Mouse (Mus musculus): ENCODE results near the gene Cwf19l1.
A peak's percentile ranks its signal among the peaks of the same experiment; 100 is the strongest.
"Not testable (repeated sequence)": the region's sequence is repeated elsewhere in the genome, so short reads cannot be mapped to it uniquely, and the experiment has no call there.

Cwf19l1 gene

DNA sequence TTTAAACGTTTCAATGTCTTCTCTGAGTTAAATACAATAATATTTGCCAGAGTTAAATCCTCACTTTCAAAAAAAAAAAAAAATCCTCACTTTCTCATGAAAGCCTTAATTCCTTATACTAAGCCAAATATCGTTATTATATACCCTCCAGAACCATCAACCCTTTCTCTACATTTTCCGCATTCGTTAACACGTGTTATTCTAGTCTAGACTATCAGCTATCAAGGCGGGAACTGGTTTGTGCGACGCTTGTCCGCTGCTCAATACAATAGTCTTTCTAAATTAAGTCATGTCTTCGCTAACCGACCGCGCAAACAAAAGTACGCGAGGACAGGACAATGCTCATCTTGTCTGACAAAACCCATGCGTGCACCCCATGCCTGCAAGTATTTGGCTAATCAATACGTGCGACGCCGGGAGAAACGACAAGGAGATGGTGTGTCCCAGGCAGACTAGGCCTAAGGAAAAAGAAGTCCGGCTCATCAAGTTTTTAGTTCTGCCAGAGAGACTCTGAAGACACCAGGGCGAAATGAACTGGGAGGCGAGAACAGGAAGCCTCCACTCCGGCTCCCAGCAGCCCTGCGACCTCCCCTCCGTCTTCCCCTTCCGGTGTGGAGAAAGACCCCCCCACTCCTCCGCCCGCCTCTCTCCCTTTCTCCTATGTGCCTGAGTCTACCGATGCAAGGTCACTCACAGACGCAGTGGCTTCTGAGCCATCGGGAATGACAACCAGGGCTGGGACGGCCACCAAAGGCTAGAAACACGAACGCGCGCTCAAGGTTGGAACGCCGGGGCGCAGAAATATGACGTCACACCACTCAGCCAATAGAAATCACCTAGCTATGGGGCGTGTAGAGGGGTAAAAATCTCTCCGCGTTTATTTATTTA, at the start of gene Cwf19l1:
Gene Cwf19l1, minus strand, starts transcription at position 805 of the 888 bp plus-strand sequence.
- DNase-seq (ENCODE audit: low spot score in 2 of 2): peak; percentile 77 to 88

DNA sequence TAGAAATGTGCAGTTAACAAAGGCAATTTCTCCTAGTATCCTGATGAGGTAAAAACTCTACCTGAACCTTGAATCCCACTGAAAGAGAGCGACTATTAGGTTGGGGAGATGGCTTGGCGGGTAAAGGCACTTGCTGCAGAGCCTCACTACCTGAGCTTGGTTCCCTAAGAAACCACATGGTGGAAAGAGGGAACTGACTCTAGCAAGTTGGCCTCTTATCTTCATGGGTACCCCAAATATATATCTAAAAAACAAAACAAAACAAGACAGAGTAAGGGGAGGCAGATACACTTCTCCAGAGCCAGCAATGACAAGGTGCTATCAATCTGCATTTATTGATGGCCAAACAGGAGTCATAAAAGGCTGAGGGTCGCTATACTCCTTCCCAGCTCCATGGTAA, 48.3 kb upstream of the Cwf19l1 start:
- DNase-seq (ENCODE audit: low spot score in 2 of 2): peak in 1 of 2 experiments; percentile 30

DNA sequence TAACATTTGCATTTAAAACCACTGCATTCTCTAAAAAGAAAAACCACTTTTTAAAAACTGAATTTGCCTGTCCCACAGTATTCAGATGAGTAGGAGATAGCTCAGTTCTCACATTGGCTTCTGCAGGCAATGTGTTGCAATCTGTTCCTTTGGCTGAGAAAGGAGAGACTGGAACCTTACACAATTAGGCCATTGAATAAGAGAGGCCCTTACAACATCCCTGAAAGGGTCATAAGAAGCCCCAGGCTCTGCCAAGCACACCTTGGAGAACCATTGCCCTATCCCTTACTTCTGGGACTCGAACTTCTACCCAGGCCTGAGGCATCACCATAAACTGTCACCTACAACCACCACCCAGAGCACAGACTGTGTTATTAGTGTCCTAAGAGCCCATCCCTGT, 44.8 kb upstream of the Cwf19l1 start:
- DNase-seq (ENCODE audit: low spot score in 2 of 2): peak in 1 of 2 experiments; percentile 26

DNA sequence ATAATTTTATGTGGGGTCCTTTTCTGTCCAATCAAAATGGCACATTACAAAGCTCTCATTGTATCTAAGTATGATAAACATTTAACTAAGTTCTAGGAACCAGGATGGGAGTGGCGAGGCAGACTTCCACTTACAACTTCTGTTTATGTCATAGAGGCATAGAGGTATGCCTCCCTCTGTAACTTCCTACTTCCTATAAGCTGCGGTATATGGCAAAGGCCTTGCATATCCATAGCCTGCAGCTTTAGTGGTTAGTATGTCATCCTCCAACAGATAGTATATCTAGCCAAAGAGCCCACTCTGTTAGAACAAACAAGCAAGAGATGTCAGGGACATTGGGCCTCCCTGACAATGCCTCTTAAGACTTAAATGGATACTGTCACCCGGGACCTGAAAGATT, 41.1 kb upstream of the Cwf19l1 start:
- DNase-seq (ENCODE audit: low spot score in 2 of 2): peak in 1 of 2 experiments; percentile 1

DNA sequence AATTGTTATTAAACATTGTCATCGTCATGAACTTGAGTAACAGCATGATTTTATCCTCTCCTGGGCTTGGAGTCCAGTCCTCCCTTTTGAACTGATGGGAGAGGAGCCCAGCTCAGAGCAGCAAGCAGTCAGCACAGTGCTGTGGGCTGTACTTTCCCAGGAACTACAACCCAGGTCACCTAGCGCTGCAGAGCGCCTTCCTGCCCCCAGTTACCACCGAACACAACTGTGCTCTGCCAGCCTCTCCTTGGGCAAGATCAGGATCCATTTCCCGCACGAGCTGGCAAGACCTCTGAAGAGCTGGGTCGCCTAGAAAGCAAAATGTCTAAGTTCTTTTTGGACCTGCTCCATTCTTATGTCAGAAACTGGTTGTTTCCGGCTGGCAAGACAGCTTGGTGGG, 39.2 kb upstream of the Cwf19l1 start:
- DNase-seq (ENCODE audit: low spot score in 2 of 2): no peak

DNA sequence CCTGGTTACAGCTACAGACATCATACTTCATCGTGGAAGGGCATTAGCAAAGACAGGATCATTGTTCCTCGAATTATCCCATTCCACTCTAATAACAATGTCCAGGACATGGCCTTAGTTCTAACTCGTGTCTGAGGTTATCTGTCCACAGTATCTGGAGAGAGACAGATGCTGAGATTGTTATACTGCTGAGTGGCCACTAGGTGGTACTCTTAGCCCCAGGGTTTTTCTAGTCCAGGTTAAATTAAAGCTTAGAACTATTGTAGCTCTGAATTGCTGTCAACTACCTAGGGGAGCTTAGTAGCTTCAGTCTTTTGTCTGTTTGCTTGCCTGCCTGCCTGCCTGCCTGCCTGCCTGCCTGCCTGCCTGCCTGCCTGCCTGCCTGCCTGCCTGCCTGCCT, 25.8 kb upstream of the Cwf19l1 start:
- no peak for DNase-seq (ENCODE audit: low spot score in 2 of 2)

DNA sequence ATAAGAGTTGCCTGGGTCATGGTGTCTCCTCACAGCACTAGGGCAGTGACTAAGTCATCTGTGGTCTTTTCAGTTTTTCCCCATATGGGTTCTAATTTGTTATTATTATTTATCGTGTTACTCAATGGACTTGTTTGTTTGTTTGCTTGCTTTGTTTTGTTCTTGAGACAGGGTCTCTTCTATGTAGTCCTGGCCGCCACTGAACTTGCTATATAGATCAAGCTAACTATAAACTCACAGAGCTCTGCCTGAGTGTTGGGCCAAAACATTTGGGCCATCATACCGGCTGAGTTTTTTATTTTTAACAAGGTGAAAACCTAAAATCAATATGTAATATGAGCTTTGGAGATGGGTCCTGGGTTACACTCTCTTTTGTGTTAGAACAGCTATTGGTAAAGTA, 23.7 kb upstream of the Cwf19l1 start:
- no peak for DNase-seq (ENCODE audit: low spot score in 2 of 2)

DNA sequence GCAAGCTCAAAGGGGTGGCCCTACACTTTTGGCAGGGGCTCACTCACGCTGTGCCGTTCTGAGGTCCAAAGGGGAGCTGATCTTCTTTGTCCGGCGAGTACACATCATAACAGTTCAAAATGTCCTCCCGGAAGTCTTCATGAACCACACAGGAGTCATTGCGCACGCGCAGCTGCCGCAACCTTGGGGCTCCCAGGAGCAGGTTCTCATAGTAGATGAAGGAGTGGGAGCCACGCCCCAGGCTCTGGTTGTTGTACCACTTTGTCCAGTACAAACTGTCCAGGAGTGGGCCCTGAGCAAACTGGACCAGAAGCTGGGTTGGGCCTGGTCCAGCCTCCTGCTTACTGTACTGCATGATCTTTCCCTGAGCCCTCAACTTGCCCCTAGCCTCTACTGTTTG, 21.3 kb upstream of the Cwf19l1 start:
- DNase-seq (ENCODE audit: low spot score in 2 of 2): no peak

DNA sequence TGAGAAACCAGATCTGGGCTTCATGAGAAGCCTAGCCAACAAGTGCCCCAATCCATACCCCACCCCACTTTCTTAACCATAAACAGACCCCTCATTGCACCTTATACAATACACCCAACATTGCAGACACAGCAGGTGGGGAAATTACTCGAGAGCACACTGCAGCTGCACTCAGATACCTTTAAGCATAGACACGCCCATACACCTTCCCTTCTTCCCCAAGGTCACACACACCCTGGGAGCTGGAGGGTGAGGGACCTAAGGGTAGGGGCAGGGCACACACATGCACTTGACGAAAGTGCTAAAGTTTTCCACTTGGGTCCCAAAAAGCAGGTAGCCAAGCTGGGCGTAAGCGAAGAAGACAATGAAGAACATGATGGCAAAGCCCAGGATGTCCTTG, 18.1 kb upstream of the Cwf19l1 start:
- DNase-seq (ENCODE audit: low spot score in 2 of 2): no peak

DNA sequence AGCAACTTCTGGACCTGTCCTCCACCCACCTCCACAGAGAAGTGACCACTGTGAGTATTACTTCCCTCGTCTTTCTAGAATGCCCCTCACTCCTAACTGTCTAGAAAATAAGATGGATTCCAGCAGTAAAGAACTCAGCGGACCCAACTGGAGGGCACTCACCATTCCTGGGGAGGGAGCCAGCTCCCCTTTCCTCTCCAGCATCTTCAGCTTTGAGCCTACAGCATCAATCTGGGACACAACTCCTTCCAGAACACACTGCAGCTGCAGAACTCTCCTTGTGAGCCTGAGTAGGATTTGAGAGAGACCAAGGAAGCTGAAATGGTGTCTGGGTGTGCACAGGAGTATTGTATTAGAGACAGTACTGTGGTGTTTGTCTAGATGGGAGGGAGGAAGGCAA, 13.3 kb upstream of the Cwf19l1 start:
- no peak for DNase-seq (ENCODE audit: low spot score in 2 of 2)

DNA sequence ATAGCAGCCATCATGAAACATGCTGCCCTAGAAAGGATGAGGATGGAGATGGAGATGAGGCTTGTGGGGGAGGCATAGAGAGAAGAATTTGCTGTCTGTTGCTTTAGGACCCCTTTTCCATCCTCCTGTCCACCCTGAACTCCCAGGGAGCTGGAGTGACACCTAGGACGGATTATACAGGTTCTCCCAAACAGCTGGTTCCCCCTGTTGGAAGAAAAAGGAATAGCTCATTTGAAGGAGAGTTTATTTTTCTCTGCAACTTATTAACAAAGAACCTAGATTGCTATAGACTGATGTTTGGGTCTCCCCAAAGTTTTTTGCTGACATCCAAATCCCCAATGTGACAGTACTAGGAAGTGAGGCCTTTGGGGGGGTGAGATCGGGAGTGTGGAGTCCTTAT, 12.7 kb upstream of the Cwf19l1 start:
- DNase-seq (ENCODE audit: low spot score in 2 of 2): no peak

DNA sequence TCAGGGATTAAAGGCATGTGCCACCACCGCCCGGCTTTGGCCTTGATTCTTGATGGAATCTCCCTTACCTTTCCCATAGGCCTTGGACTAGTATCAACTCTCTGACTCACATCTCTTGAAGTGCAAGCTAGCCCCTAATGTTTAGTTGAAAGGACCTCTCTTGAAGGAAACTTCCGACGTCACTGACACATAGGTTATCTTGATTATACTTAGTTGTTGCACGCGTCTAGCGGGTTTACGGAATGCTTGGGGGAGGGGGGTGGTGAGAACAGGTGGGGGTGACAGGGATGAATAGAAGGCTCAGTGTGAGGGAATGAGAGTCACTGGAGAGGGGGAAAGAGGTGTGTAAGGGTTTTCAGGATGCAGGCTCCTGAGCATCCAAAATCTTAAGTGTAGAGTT, 11.3 kb upstream of the Cwf19l1 start:
- no peak for DNase-seq (ENCODE audit: low spot score in 2 of 2)

DNA sequence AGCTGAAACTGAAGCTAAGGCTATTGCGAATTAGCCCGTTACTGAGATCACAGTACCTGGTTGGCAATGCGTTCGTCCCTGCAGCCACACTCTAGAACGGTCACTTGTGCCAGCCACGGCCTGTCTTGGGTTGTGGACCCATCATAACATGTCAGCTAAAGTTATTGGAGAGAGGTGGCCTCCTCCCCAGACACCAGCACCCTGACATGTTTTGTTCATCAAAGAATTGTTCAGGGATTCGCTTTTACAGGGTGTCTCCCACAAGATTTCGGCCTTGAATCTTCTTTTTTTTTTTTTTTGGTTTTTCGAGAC, 10.8 kb upstream of the Cwf19l1 start:
- no peak for DNase-seq (ENCODE audit: low spot score in 2 of 2)

DNA sequence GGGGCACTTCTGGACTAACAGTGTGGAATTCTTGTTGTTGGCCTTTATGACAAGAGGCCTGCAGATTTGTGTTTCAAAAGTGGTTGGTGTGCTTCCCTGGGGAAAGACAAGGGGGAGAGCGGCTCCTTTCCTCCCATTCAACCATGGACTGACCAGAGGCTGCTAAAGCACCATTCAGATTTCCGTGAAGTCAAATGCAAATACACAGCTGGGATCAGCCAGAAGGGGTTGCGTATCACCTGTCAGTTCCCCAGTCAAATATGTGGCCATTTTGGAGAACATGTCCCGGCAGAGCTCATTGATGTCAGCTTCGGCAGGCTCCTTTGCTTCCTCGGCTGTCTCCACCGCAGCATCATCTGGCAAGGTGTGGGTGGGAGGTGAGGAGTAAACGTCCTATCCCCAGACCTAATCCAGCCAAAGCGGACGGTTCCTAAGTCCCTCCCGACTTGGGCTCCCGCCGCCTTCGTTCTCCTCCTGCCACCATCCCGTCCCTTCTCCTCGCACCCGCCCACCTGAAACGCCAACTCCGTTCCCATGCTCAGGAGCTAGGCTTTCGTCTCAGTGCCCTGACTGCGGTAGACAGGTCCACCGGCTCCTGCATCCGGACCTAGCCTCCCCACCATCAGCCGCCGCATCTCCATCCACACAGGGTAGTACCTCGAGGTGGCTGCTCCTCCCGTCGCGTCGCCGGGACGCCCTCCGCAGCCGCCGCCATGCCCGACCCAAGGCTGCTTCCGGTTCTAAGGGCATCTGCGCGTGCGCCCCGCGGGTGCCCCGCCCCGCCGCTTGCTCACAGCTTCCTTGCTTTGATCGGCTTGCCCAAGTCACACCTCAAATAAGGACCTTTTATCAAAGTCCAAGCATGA, 10.3 kb upstream of the Cwf19l1 start, which contains the start of gene Bloc1s2:
Gene Bloc1s2, minus strand, starts transcription at position 745 of the 866 bp plus-strand sequence.
- peak; percentile 81 to 85 for DNase-seq (ENCODE audit: low spot score in 2 of 2)

DNA sequence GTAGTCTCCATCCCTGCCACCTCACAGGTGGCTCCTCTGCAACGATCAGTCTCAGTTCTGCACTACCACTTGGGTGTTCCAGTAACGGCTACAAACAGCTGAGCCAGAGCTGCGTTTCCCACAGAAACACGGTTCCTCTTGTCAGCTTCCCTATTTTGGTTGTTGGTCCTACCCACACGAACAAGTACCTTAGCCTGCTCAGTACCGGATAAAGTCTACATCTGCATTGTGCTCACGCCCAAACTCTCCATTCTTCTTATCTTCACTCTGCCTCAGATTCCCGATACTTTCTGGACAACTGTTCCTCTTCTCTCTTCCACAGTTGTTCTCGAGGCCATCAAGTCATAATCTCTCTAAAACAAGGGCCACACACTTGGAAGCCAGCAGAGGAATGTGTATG, 8.7 kb upstream of the Cwf19l1 start:
- DNase-seq (ENCODE audit: low spot score in 2 of 2): no peak

DNA sequence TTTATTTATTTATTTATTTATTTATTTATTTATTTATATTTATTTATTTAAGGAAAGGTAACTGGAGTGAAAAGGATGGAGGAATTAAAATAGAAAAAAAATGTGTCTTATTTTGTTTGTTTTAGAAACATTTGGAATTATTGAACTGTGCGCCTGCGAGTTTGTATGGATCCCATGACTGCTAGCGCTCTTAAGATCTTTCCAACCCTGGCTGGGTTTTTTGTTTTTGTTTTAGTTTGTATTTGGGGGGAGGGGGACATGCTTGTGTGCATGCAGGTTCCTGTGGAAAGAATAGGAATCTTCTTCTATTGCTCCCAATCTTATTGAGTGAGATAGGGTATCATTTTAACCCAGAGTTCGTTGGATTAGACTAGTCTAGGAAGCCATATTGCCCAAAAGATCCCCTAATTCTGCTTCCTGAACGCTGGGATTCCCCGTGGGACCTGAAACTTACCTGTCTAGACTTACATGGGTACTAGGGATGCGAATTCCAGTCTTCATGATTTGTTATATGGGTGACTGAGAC, 347 bp upstream of the Cwf19l1 start:
- DNase-seq (ENCODE audit: low spot score in 2 of 2): no peak

DNA sequence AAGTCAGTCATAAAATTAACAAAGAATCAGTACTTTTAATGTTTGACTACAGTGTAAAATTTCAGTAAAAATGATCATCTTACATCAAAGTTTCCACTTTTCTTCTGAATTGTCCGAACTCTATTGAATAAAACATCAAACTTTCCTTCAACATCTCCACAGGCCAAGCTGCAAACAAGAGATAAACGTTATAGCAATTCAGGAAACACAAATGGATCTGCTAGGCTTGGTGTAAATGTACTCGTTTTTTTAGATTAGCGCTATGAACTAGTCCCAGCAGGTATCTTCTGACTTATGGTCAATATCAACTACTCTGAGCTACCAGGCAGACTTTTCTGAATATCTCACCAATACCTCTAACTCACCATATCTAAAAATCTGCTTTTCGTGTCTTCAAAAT, 2.8 kb downstream of the Cwf19l1 start:
- DNase-seq (ENCODE audit: low spot score in 2 of 2): no peak

DNA sequence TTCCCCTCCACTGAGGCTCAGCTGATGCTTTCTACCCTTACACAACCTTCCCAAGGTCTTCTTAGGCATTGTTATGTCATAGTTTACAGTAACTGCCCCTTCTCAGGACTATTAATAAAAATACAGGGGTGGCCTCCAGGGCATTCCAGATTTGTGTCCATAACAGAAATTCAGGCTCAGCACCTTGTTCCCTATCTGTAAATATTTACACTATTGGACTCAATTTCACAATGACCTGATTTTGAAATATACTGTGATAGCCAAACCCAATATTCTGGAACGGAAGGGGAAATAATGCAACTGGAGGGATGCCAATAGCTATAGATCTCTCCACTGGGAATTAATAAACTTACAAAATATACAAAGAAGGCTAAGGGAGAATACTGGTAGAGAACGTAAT, 7.1 kb downstream of the Cwf19l1 start:
- DNase-seq (ENCODE audit: low spot score in 2 of 2): no peak

DNA sequence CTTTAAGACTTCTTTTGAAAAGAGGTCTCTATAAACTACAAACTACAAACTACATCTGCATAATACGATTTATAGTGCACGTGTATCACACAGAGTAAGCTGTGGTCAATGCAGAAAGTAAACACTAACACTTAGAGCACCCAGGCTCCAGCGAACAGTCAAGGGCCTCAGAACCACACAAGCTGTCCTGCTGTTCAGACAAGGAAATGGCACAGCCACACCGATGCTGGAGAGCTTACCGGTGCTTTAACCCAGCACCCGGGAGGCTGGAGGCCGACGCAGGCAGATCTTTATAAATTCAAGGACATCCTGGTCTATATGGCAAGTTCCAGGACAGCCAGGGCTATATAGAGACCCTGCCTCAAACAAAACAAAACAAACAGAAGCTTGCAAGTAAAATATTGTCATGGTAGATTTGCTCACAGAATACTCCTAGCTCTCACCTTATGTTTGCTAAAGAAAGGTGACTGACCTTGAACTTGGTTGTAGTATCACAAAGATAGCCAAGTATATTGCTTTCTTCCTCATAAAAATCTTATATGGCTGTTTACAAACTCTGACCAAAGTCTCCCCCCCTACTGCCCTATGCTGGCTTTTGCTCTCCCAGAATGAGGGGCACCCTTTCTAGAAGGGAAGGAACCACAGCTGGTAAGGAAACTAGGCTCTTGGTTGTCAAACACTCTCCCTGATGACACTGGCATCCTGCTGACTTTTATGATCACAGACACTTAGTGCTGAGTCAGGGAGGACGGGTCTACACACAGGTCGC, 7.8 kb downstream of the Cwf19l1 start:
- DNase-seq (ENCODE audit: low spot score in 2 of 2): no peak

DNA sequence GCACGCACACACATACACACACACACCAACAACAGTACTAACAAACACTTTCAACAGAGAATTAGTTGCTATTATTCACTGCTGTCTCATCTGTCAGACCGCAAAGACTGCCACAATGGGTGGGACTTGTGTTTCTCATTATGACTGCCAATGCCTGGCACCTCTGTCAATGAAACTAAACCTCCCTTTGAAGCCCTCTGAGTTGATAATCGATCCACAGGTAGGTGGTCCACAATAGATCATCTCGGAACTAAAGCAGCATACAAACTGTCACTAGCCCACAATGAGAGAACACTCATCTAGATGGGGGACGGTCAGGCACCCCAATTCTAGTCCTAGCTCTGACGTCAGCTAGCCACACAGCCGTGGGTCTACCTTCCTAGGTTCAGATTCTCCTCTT, 14.5 kb downstream of the Cwf19l1 start:
- DNase-seq (ENCODE audit: low spot score in 2 of 2): no peak

DNA sequence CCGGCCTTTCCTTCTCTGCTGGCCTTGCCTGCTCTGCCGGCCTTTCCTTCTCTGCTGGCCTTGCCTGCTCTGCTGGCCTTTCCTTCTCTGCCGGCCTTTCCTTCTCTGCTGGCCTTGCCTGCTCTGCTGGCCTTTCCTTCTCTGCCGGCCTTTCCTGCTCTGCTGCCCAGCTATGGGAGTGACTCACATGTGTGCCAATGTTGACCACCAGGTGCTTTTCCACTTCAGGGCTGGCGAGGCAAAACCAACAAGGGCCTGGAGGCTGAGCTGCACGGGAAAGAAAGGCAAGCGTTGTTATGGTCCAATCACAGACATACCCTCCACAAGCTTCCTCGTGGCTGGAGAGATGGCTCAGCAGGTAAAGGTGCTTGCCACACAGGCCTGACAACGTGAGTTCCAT, 15.0 kb downstream of the Cwf19l1 start:
- not testable (repeated sequence) for DNase-seq (ENCODE audit: low spot score in 2 of 2)

DNA sequence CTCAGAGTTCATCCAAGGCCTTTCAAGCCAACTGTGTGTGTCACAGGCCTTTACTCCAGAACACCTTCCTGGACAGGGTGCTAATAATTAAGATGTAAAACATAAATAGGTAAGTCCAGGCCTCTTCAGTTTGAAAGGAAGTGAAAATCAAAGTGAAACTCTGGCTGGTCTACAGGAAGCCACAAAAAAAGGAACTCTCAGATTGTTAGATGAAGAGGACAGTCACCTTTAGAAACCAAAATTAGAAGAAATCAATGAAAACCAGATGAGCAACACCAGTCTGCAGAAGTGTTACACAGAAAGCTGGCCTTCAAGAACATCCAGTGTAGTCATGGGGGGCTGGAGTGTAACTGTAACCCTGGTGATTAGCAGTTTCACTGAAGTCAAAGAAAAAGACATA, 17.9 kb downstream of the Cwf19l1 start:
- DNase-seq (ENCODE audit: low spot score in 2 of 2): no peak
